Mouse (Mus musculus) urinary bladder, postnatal 14 days (tissue): Measurements from ENCODE around the gene Junb.

Source experiments
- DNase-seq: peaks from one replicate; pipeline ENCODE4 v3.0.0; 2021; ENCODE audit warnings: low spot score

Gene Junb

GRCm38 (mm10) chr8:84987903-84988302 lies 9.4 kb upstream of the Junb start:
- DNase-seq: no peak

- DNase-seq: no peak
Observed at GRCm38 (mm10) chr8:84987388-84987787, 8.9 kb upstream of the Junb start.

- DNase-seq: no peak
Observed at GRCm38 (mm10) chr8:84986379-84986945, 7.9 kb upstream of the Junb start.

GRCm38 (mm10) chr8:84985684-84986378 lies 7.3 kb upstream of the Junb start:
- DNase-seq: peak; percentile 92

GRCm38 (mm10) chr8:84985049-84985683 lies 6.6 kb upstream of the Junb start:
- no peak for DNase-seq

GRCm38 (mm10) chr8:84984294-84985048 lies 6.0 kb upstream of the Junb start:
- peak; percentile 78 for DNase-seq

GRCm38 (mm10) chr8:84982499-84983011 lies 4.0 kb upstream of the Junb start:
- peak; percentile 58 for DNase-seq

- peak; percentile 81 for DNase-seq
Observed at GRCm38 (mm10) chr8:84981644-84982498, 3.4 kb upstream of the Junb start.

GRCm38 (mm10) chr8:84980622-84981358 lies 2.3 kb upstream of the Junb start:
- DNase-seq: peak; percentile 89

GRCm38 (mm10) chr8:84979599-84980421 lies 1.3 kb upstream of the Junb start:
- peak; percentile 94 for DNase-seq

- peak; percentile 67 for DNase-seq
Observed at GRCm38 (mm10) chr8:84977435-84978247, 877 bp downstream of the Junb start.

- DNase-seq: no peak
Observed at GRCm38 (mm10) chr8:84976763-84977434, 1.6 kb downstream of the Junb start.

- DNase-seq: peak; percentile 97
Observed at GRCm38 (mm10) chr8:84976031-84976762, 2.3 kb downstream of the Junb start.

GRCm38 (mm10) chr8:84975434-84975833 lies 3.1 kb downstream of the Junb start:
- peak; percentile 68 for DNase-seq

GRCm38 (mm10) chr8:84974543-84975142 lies 3.9 kb downstream of the Junb start:
- DNase-seq: no peak

GRCm38 (mm10) chr8:84973803-84974542 lies 4.5 kb downstream of the Junb start:
- no peak for DNase-seq

- no peak for DNase-seq
Observed at GRCm38 (mm10) chr8:84973079-84973478, 5.4 kb downstream of the Junb start.
